Mouse (Mus musculus) heart, embryonic 11.5 days (tissue): ENCODE data around the gene Wasf2. TPM values are rescaled to one million over a fixed set of nuclear protein-coding genes. Genes with fewer than 3 reads are reported as not detected.

ENCODE experiments used
- ATAC-seq: fragments of 200-750 bp; cut with Nextera tagmentation; replicated peaks from 2 replicates; pipeline ENCODE4 v1.8.0; 2017; ENCODE audit warnings: moderate library complexity; ENCODE audit not compliant: insufficient number of reproducible peaks, low FRiP score, low TSS enrichment
- H3K27ac ChIP-seq: fragments of 300-500 bp; sonication (generic); 2 replicates; pipeline ENCODE4 v1.5.1; 2014; ENCODE audit warnings: mild to moderate bottlenecking, low read depth, low read length
- H3K27me3 ChIP-seq: fragments of 300-500 bp; sonication (generic); 2 replicates; pipeline ENCODE4 v1.6.1; 2014; ENCODE audit warnings: mild to moderate bottlenecking, low read length, mixed read lengths; ENCODE audit not compliant: control insufficient read depth, insufficient read depth
- H3K36me3 ChIP-seq: fragments of 300-500 bp; sonication (generic); 2 replicates; pipeline ENCODE4 v1.6.1; 2014; ENCODE audit warnings: mild to moderate bottlenecking, low read length, moderate library complexity, mixed read lengths; ENCODE audit not compliant: control insufficient read depth, insufficient read depth
- H3K4me1 ChIP-seq: fragments of 300-500 bp; sonication (generic); 2 replicates; pipeline ENCODE4 v1.6.1; 2014; ENCODE audit warnings: low read length; ENCODE audit not compliant: control insufficient read depth, insufficient read depth
- H3K4me2 ChIP-seq: fragments of 300-500 bp; sonication (generic); 2 replicates; pipeline ENCODE4 v1.6.1; 2014; ENCODE audit warnings: mild to moderate bottlenecking, moderate library complexity
- H3K4me3 ChIP-seq: fragments of 300-500 bp; sonication (generic); 2 replicates; pipeline ENCODE4 v1.5.1; 2014; ENCODE audit warnings: low read depth, low read length
- H3K9ac ChIP-seq: fragments of 300-500 bp; sonication (generic); 2 replicates; pipeline ENCODE4 v1.6.1; 2014; ENCODE audit warnings: mild to moderate bottlenecking, low read depth, low read length, moderate library complexity
- H3K9me3 ChIP-seq: fragments of 300-500 bp; sonication (generic); replicated peaks from 2 replicates; pipeline ENCODE4 v1.6.1; 2016; ENCODE audit warnings: low read length; ENCODE audit not compliant: control insufficient read depth
- WGBS: fragments of 180-500 bp; shearing (Covaris S2); extraction: QIAGEN DNeasy Blood & Tissue Kit; methylation state at CpG from one replicate; pipeline ENCODE4 v1.1.7; 2014; ENCODE audit not compliant: insufficient replicate concordance; 5-methylcytosine and 5-hydroxymethylcytosine counted together
- polyA plus RNA-seq: library from polyadenylated mRNA; unstranded; fragments of >200 nt; fragmentation: Nextera tagmentation; extraction: Ambion mirVana; gene quantifications from 2 replicates; pipeline ENCODE4 v1.2.1, GENCODE M21; 2014

Gene Wasf2
- polyA plus RNA-seq, 1 experiment from 2014 or later: 55.8 TPM

GRCm38 (mm10) chr4:133202254-133202653 is 71.9 kb downstream of the Wasf2 start:
- no peak overlapping the region for H3K27ac ChIP-seq
- H3K4me3 ChIP-seq: no peak overlapping the region
- no peaks in the 10 kb centered on the region for H3K36me3 ChIP-seq
- ATAC-seq: no peak
- no peaks in the 10 kb centered on the region for H3K27me3 ChIP-seq
- 95% methylated on average over 3 of the region's 3 CpGs for WGBS
- H3K4me1 ChIP-seq: peaks cover 57% of the 10 kb centered on the region
- no peak overlapping the region for H3K9ac ChIP-seq
- no peaks in the 10 kb centered on the region for H3K9me3 ChIP-seq
- H3K4me2 ChIP-seq: no peak overlapping the region

- Histone ChIP-seq H3K4me3 (no peak overlapping the region), H3K9ac (no peak overlapping the region), H3K27ac (no peak overlapping the region), H3K4me1 (peaks cover 43% of the 10 kb centered on the region), H3K9me3 (no peaks in the 10 kb centered on the region), H3K4me2 (no peak overlapping the region), H3K27me3 (no peaks in the 10 kb centered on the region), H3K36me3 (no peaks in the 10 kb centered on the region)
- WGBS: 66% methylated on average over 3 of the region's 3 CpGs
- no peak for ATAC-seq
Measured at GRCm38 (mm10) chr4:133203591-133203990, 73.3 kb downstream of the Wasf2 start.

- no peak for ATAC-seq
- Histone ChIP-seq H3K27ac (peak overlapping the region; percentile 75), H3K4me2 (peak overlapping the region; percentile 37), H3K27me3 (peaks cover 3% of the 10 kb centered on the region; the same call in 1 of the 2 replicates), H3K4me3 (no peak overlapping the region), H3K36me3 (no peaks in the 10 kb centered on the region), H3K4me1 (peaks cover 38% of the 10 kb centered on the region), H3K9me3 (no peaks in the 10 kb centered on the region), H3K9ac (peak overlapping the region; percentile 61)
- 30% methylated on average over 7 of the region's 7 CpGs for WGBS
Measured at GRCm38 (mm10) chr4:133204379-133204778, 74.1 kb downstream of the Wasf2 start.

GRCm38 (mm10) chr4:133209366-133209765 is 79.1 kb downstream of the Wasf2 start:
- Histone ChIP-seq H3K4me1 (peaks cover 17% of the 10 kb centered on the region), H3K9ac (no peak overlapping the region), H3K36me3 (no peaks in the 10 kb centered on the region), H3K4me3 (no peak overlapping the region), H3K4me2 (no peak overlapping the region), H3K27me3 (peaks cover 40% of the 10 kb centered on the region), H3K9me3 (no peaks in the 10 kb centered on the region), H3K27ac (no peak overlapping the region)
- 5% methylated on average over 11 of the region's 11 CpGs for WGBS
- no peak for ATAC-seq

GRCm38 (mm10) chr4:133210023-133210787 is 79.9 kb downstream of the Wasf2 start:
- Histone ChIP-seq H3K27me3 (peaks cover 40% of the 10 kb centered on the region), H3K9ac (no peak overlapping the region), H3K27ac (no peak overlapping the region), H3K4me2 (no peak overlapping the region), H3K36me3 (no peaks in the 10 kb centered on the region), H3K4me3 (no peak overlapping the region), H3K4me1 (peaks cover 10% of the 10 kb centered on the region), H3K9me3 (no peaks in the 10 kb centered on the region)
- whole genome bisulfite sequencing: 88% methylated on average over 24 of the region's 24 CpGs
- no peak for ATAC-seq

DNA sequence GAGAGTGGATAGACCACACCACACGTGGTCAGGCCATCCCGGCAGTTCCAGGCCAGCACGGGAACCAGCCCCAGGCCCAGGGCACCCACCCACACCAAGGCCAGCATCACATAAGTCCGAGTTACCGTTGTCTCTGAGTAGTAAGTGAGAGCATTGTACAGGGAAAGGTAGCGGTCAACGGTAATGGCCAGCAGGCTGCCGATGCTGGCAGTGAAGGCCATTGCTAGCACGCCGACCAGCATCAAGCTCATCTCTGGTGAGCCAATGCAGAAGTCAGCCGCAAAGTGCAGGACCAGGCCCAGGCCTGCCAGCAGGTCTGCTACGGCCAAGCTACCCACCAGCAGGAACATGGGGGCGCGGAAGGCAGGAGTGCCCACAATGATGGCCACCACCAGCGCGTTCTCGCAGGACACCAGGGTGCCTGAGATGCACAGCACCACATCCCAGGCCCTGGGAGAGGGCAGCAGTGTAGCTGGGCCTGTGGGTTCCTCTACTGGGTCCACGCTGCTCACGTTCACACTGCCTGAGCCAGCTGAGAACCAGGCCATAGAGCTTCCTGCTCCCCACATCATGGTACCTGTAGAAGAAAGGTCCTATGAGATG is 80.6 kb downstream of the Wasf2 start:
- Histone ChIP-seq H3K27ac (no peak overlapping the region), H3K9me3 (no peaks in the 10 kb centered on the region), H3K27me3 (peaks cover 40% of the 10 kb centered on the region), H3K4me2 (no peak overlapping the region), H3K4me3 (no peak overlapping the region), H3K36me3 (no peaks in the 10 kb centered on the region), H3K9ac (no peak overlapping the region), H3K4me1 (peaks cover 10% of the 10 kb centered on the region)
- no peak for ATAC-seq
- 89% methylated on average over 19 of the region's 19 CpGs for WGBS

DNA sequence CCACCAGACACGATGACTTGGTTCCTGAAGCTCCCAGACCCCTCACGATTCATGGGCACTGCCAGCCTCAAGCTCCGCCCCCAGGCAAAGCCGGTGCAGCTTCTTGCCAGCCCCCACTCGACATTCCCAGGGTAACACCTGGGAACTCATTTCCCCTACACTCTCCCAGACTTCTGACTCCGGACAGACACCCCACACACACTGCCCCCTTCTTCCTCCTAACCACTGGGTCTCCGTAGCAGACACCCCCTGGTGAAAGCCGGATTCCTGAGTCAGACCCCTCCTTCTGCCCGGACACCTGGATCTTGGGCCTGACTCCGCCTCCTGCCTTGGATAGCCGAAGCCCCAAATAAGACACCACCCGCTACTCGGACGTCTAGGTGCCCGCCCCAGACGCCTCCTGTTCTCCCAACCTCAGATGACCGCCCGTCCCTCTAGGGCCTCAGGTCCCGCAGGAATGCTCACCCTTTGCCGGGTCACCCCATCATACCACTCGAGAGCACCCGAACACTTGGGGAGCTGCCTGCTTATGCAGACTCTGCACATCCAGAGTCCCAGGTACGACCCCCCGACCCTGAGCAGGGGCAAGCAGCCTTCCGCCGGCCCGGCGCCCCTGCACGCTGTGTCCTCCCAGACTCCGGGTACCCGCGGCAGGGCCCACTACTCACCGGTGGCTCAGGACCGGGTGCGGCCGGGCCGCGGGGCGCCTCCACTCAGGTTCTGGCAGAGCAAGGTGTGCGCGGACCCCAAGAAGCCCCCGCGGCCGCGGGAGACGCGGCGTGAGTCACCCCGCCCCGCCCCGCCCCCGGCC is 81.7 kb downstream of the Wasf2 start, which contains the start of the genes Cd164l2 and Gpr3:
Cd164l2 (plus strand) TSS at position 381 of the 811 bp plus-strand sequence.
Gpr3 (minus strand) TSS at position 786 of the 811 bp plus-strand sequence.
- Histone ChIP-seq H3K4me3 (peak within 1 kb of the TSS; percentile 62), H3K4me2 (peak within 1 kb of the TSS; percentile 87), H3K4me1 (peaks cover 10% of the 10 kb centered on the region), H3K27me3 (peaks cover 40% of the 10 kb centered on the region), H3K9me3 (no peaks in the 10 kb centered on the region), H3K9ac (peak within 1 kb of the TSS; percentile 65), H3K36me3 (no peaks in the 10 kb centered on the region), H3K27ac (no peak within 1 kb of the TSS)
- ATAC-seq: peak; percentile 15
- 2% methylated on average over 52 of the region's 52 CpGs for WGBS

- peak overlapping the region; percentile 87 for H3K4me2 ChIP-seq
- peaks cover 40% of the 10 kb centered on the region for H3K27me3 ChIP-seq
- H3K4me1 ChIP-seq: peaks cover 10% of the 10 kb centered on the region
- WGBS: 2% methylated on average over 44 of the region's 44 CpGs
- H3K4me3 ChIP-seq: peak overlapping the region; percentile 62
- H3K9me3 ChIP-seq: no peaks in the 10 kb centered on the region
- peak overlapping the region; percentile 65 for H3K9ac ChIP-seq
- H3K36me3 ChIP-seq: no peaks in the 10 kb centered on the region
- peak; percentile 80 for ATAC-seq
- H3K27ac ChIP-seq: no peak overlapping the region
Measured at GRCm38 (mm10) chr4:133212562-133213267, 82.4 kb downstream of the Wasf2 start.
